Mouse (Mus musculus): Measurements from ENCODE around the gene Nr2f2. TPM values are rescaled to one million over a fixed set of nuclear protein-coding genes. Genes with fewer than 3 reads are reported as not detected.

The Nr2f2 gene
- polyA plus RNA-seq, 1 experiment from 2014 or later = 55.5 TPM

DNA sequence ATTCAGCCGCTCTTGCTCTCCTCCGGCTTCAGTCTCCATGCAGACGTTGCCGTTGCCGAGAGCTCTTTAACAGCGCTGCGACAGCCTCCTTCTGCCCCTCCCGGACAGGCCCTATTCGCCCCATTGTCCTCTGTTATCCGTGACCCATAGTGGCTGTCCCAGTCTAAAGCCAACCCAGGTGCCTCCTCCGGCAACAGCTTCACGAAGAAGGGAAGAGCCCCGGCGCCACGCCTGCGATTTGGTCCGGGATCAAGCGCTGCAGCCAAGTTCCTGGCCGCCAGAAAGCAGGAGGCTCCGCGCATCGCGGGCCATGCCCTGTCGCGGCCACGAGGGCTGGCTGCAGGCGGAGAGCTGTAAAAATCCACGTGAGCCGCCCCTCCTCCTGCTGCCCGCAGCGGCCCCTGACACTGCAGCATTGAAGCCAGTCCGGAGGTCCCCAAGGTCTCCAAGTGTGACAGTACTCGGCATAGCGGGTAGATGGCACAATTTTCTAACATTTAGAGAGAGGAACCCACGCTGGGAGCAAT lies 20.5 kb downstream of the Nr2f2 start:
- Histone ChIP-seq H3K27ac (replicated peaks; ENCODE audit: low read depth, low read length) (peak overlapping the region; percentile 52; the same call in 1 of the 2 replicates), H3K4me3 (ENCODE audit: low read depth, low read length) (peak overlapping the region; percentile 43), H3K9me3 (ENCODE audit: control insufficient read depth, low read length) (no peaks in the 10 kb centered on the region), H3K9ac (ENCODE audit: low read depth, low read length) (peak overlapping the region; percentile 62), H3K4me1 (ENCODE audit: control insufficient read depth, insufficient read depth, low read length) (peaks cover 28% of the 10 kb centered on the region; the same call in 1 of the 2 replicates), H3K4me2 (ENCODE audit: low read depth, low read length) (peak overlapping the region; percentile 80), H3K27me3 (replicated peaks; ENCODE audit: control insufficient read depth, insufficient read depth, low read length) (peaks cover 78% of the 10 kb centered on the region), H3K36me3 (ENCODE audit: control insufficient read depth, insufficient read depth, low read length) (no peaks in the 10 kb centered on the region)
- WGBS = 1% methylated on average over 35 of the region's 35 CpGs
- ATAC-seq (ENCODE audit: low read depth) = peak; percentile 53
- DNase-seq (ENCODE audit: low spot score) = peak; percentile 93

- Histone ChIP-seq H3K4me3 (ENCODE audit: low read depth, low read length) (no peak overlapping the region), H3K9me3 (ENCODE audit: control insufficient read depth, low read length) (no peaks in the 10 kb centered on the region), H3K4me2 (ENCODE audit: low read depth, low read length) (no peak overlapping the region), H3K27me3 (replicated peaks; ENCODE audit: control insufficient read depth, insufficient read depth, low read length) (peaks cover 93% of the 10 kb centered on the region), H3K4me1 (ENCODE audit: control insufficient read depth, insufficient read depth, low read length) (peaks cover 14% of the 10 kb centered on the region; the same call in 1 of the 2 replicates), H3K36me3 (ENCODE audit: control insufficient read depth, insufficient read depth, low read length) (no peaks in the 10 kb centered on the region), H3K9ac (ENCODE audit: low read depth, low read length) (no peak overlapping the region), H3K27ac (replicated peaks; ENCODE audit: low read depth, low read length) (no peak overlapping the region)
- no peak for DNase-seq (ENCODE audit: low spot score)
- no peak for ATAC-seq (ENCODE audit: low read depth)
- 35% methylated on average over 5 of the region's 5 CpGs for WGBS
Measured at GRCm38 (mm10) chr7:70343426-70343825, 23.1 kb downstream of the Nr2f2 start.

- peaks cover 93% of the 10 kb centered on the region for H3K27me3 ChIP-seq (replicated peaks; ENCODE audit: control insufficient read depth, insufficient read depth, low read length)
- DNase-seq (ENCODE audit: low spot score) (no peak), ATAC-seq (ENCODE audit: low read depth) (no peak)
- H3K4me1 ChIP-seq (ENCODE audit: control insufficient read depth, insufficient read depth, low read length) = peaks cover 11% of the 10 kb centered on the region; the same call in 1 of the 2 replicates
- 41% methylated on average over 8 of the region's 8 CpGs for WGBS
- no peak overlapping the region for H3K4me2 ChIP-seq (ENCODE audit: low read depth, low read length)
- H3K36me3 ChIP-seq (ENCODE audit: control insufficient read depth, insufficient read depth, low read length) = no peaks in the 10 kb centered on the region
- no peak overlapping the region for H3K9ac ChIP-seq (ENCODE audit: low read depth, low read length)
- H3K27ac ChIP-seq (replicated peaks; ENCODE audit: low read depth, low read length) = no peak overlapping the region
- H3K9me3 ChIP-seq (ENCODE audit: control insufficient read depth, low read length) = no peaks in the 10 kb centered on the region
- H3K4me3 ChIP-seq (ENCODE audit: low read depth, low read length) = no peak overlapping the region
Measured at GRCm38 (mm10) chr7:70342771-70343170, 23.8 kb downstream of the Nr2f2 start.

DNA sequence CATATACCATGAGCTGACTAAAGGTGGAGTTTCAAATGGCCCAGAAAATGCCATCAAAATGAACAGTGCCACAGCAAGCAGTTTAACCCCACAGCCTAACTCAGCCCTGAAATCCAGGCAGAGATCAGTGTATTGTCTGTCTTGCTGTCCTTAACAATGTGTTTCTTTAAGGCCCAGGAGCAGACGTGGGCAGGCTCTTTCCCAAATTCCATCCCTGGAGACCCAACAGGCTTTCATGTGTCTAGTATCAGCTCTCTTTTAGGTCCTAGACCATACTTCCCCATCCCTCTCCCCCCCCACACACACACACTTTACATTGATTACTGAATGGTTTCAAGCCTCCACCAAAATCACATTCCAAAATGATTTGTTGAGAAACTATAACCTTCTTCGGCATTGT lies 24.5 kb downstream of the Nr2f2 start:
- no peak for DNase-seq (ENCODE audit: low spot score)
- Histone ChIP-seq H3K4me2 (ENCODE audit: low read depth, low read length) (no peak overlapping the region), H3K4me1 (ENCODE audit: control insufficient read depth, insufficient read depth, low read length) (peaks cover 11% of the 10 kb centered on the region; the same call in 1 of the 2 replicates), H3K4me3 (ENCODE audit: low read depth, low read length) (no peak overlapping the region), H3K9ac (ENCODE audit: low read depth, low read length) (no peak overlapping the region), H3K27me3 (replicated peaks; ENCODE audit: control insufficient read depth, insufficient read depth, low read length) (peaks cover 93% of the 10 kb centered on the region), H3K36me3 (ENCODE audit: control insufficient read depth, insufficient read depth, low read length) (no peaks in the 10 kb centered on the region), H3K27ac (replicated peaks; ENCODE audit: low read depth, low read length) (no peak overlapping the region), H3K9me3 (ENCODE audit: control insufficient read depth, low read length) (no peaks in the 10 kb centered on the region)
- no peak for ATAC-seq (ENCODE audit: low read depth)
- WGBS = 22% methylated on average over 2 of the region's 2 CpGs

GRCm38 (mm10) chr7:70339998-70340630 lies 26.4 kb downstream of the Nr2f2 start:
- Histone ChIP-seq H3K27ac (replicated peaks; ENCODE audit: low read depth, low read length) (no peak overlapping the region), H3K36me3 (ENCODE audit: control insufficient read depth, insufficient read depth, low read length) (no peaks in the 10 kb centered on the region), H3K4me3 (ENCODE audit: low read depth, low read length) (no peak overlapping the region), H3K9ac (ENCODE audit: low read depth, low read length) (no peak overlapping the region), H3K9me3 (ENCODE audit: control insufficient read depth, low read length) (no peaks in the 10 kb centered on the region), H3K4me1 (ENCODE audit: control insufficient read depth, insufficient read depth, low read length) (no peaks in the 10 kb centered on the region), H3K4me2 (ENCODE audit: low read depth, low read length) (no peak overlapping the region), H3K27me3 (replicated peaks; ENCODE audit: control insufficient read depth, insufficient read depth, low read length) (peaks cover 96% of the 10 kb centered on the region)
- no peak for ATAC-seq (ENCODE audit: low read depth)
- no peak for DNase-seq (ENCODE audit: low spot score)
- WGBS = 48% methylated on average over 12 of the region's 12 CpGs

GRCm38 (mm10) chr7:70338265-70338640 lies 28.3 kb downstream of the Nr2f2 start:
- ATAC-seq (ENCODE audit: low read depth) = no peak
- H3K4me3 ChIP-seq (ENCODE audit: low read depth, low read length) = no peak overlapping the region
- no peak overlapping the region for H3K27ac ChIP-seq (replicated peaks; ENCODE audit: low read depth, low read length)
- no peaks in the 10 kb centered on the region for H3K9me3 ChIP-seq (ENCODE audit: control insufficient read depth, low read length)
- no peak for DNase-seq (ENCODE audit: low spot score)
- 21% methylated on average over 7 of the region's 7 CpGs for WGBS
- H3K9ac ChIP-seq (ENCODE audit: low read depth, low read length) = no peak overlapping the region
- H3K27me3 ChIP-seq (replicated peaks; ENCODE audit: control insufficient read depth, insufficient read depth, low read length) = peaks cover 95% of the 10 kb centered on the region
- H3K36me3 ChIP-seq (ENCODE audit: control insufficient read depth, insufficient read depth, low read length) = no peaks in the 10 kb centered on the region
- 0 out of 2 replicates have a peak, but pooled peaks cover 3% of the 10 kb centered on the region for H3K4me1 ChIP-seq (ENCODE audit: control insufficient read depth, insufficient read depth, low read length)
- peak overlapping the region; percentile 44; the same call in 1 of the 2 replicates for H3K4me2 ChIP-seq (ENCODE audit: low read depth, low read length)

DNA sequence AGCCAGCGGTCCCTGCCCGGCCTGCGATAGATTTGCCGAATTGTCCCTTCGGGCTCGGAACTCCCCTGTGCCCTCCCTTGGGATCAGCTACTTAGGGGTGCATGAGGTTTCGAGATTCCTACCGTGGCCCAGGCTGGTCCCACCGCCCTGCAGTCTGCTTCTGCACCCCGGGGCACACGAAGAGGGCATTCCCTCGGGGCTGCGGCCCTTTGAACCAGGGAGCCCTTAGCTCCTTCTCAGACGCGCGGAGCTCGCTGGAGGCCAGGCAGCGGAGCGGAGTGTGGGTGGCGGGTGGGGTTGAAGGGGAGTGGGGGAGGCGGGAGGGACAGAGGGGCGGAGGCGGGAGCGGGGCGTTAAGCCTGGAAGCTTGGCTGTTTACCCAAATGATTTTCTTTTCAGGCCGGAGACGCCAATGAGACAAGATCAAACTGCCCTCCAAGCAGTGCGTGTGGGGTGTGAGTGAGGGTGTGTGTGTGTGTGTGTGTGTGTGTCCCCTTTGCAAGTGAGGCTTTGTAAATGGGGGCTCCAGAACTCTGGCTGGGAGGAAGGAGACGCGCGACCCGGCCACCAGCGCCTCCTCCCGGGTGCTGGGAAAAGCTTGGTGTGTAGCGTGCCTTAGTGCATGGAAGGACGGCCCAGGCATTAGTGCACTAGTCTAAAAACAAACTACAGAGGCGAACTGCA lies 28.8 kb downstream of the Nr2f2 start:
- Histone ChIP-seq H3K9ac (ENCODE audit: low read depth, low read length) (peak overlapping the region; percentile 38), H3K27me3 (replicated peaks; ENCODE audit: control insufficient read depth, insufficient read depth, low read length) (peaks cover 95% of the 10 kb centered on the region), H3K4me1 (ENCODE audit: control insufficient read depth, insufficient read depth, low read length) (0 out of 2 replicates have a peak, but pooled peaks cover 3% of the 10 kb centered on the region)

GRCm38 (mm10) chr7:70336571-70337240 lies 29.8 kb downstream of the Nr2f2 start:
- 23% methylated on average over 13 of the region's 13 CpGs for WGBS
- H3K36me3 ChIP-seq (ENCODE audit: control insufficient read depth, insufficient read depth, low read length) = no peaks in the 10 kb centered on the region
- H3K4me2 ChIP-seq (ENCODE audit: low read depth, low read length) = no peak overlapping the region; the same call in 1 of the 2 replicates
- H3K27me3 ChIP-seq (replicated peaks; ENCODE audit: control insufficient read depth, insufficient read depth, low read length) = peaks cover 98% of the 10 kb centered on the region
- H3K4me1 ChIP-seq (ENCODE audit: control insufficient read depth, insufficient read depth, low read length) = 0 out of 2 replicates have a peak, but pooled peaks cover 3% of the 10 kb centered on the region
- H3K9me3 ChIP-seq (ENCODE audit: control insufficient read depth, low read length) = no peaks in the 10 kb centered on the region
- ATAC-seq (ENCODE audit: low read depth) (no peak), DNase-seq (ENCODE audit: low spot score) (no peak)
- H3K4me3 ChIP-seq (ENCODE audit: low read depth, low read length) = no peak overlapping the region
- H3K9ac ChIP-seq (ENCODE audit: low read depth, low read length) = no peak overlapping the region
- no peak overlapping the region for H3K27ac ChIP-seq (replicated peaks; ENCODE audit: low read depth, low read length)

More for the DNA sequence above, 28.8 kb downstream of the Nr2f2 start:
- Histone ChIP-seq H3K36me3 (ENCODE audit: control insufficient read depth, insufficient read depth, low read length) (no peaks in the 10 kb centered on the region), H3K27ac (replicated peaks; ENCODE audit: low read depth, low read length) (no peak overlapping the region), H3K9me3 (ENCODE audit: control insufficient read depth, low read length) (no peaks in the 10 kb centered on the region), H3K4me2 (ENCODE audit: low read depth, low read length) (peak overlapping the region; percentile 44), H3K4me3 (ENCODE audit: low read depth, low read length) (peak overlapping the region; percentile 16)
- ATAC-seq (ENCODE audit: low read depth) (peak; percentile 28; the same call in 1 of the 2 replicates), DNase-seq (ENCODE audit: low spot score) (no peak)
- 2% methylated on average over 37 of the region's 37 CpGs for WGBS
